ENCODE assay signal across 8 mouse cellular contexts in the genomic region with DNA sequence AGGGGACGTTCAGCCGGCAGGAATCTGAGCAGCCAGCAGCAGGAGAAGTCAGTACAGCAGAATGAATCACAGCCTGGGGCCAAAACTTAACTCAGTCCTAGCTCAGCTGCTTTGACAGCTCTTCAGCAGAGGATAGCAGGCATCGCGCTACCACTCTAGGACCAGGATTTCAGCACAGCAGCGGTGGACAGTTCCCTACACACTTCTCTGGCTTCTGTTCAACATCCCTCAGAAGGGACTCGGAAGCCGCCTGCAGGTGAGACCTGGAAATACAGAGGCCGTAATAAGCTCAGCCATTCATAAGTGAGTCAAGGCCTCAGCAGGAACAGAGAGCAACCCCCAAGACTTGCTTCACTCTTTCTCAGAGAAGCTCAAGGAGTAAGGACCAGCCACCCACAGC.
DNase-seq lines count a peak whose midpoint lies in the region; ATAC-seq and TF ChIP-seq lines count a peak whose summit lies in the region.

No protein-coding gene starts in this region.

- no peak overlapping the region for H3K27ac ChIP-seq in ES-Bruce4 (ENCODE audit: insufficient read depth, low read length)
- H3K27ac ChIP-seq in heart, embryonic 10.5 days, result no peak overlapping the region

- no peak for ATAC-seq in megakaryocyte, adult 5-6 weeks (ENCODE audit: poor library complexity, severe bottlenecking)

- no peak for TF ChIP-seq EP300 in ES-Bruce4 (IDR thresholded peaks at IDR 0.05; ENCODE audit: insufficient read depth, low read depth, low read length)

- 5% methylated on average over 8 of the region's 8 CpGs for WGBS in heart, embryonic 10.5 days

- no peaks in the 10 kb centered on the region for H3K27me3 ChIP-seq in ES-Bruce4 (ENCODE audit: control insufficient read depth, insufficient read depth, low read length, poor library complexity, severe bottlenecking)
- H3K27me3 ChIP-seq in heart, embryonic 10.5 days (ENCODE audit: insufficient read depth, poor library complexity, severe bottlenecking), result no peaks in the 10 kb centered on the region

- H3K9ac ChIP-seq in ES-Bruce4 (ENCODE audit: low read depth, poor library complexity, severe bottlenecking), result no peak overlapping the region

- no peak overlapping the region for H3K4me3 ChIP-seq in ES-Bruce4 (ENCODE audit: low read depth, low read length)
- H3K4me3 ChIP-seq in heart, embryonic 10.5 days, result no peak overlapping the region

- no peak for TF ChIP-seq POLR2A in ES-Bruce4 (IDR thresholded peaks at IDR 0.05; ENCODE audit: insufficient read depth, low read length)

- no peaks in the 10 kb centered on the region for H3K36me3 ChIP-seq in ES-Bruce4 (ENCODE audit: control insufficient read depth, insufficient read depth, low read length, poor library complexity, severe bottlenecking)
- no peaks in the 10 kb centered on the region for H3K36me3 ChIP-seq in heart, embryonic 10.5 days

- DNase-seq in adrenal gland, adult 18-20 months (ENCODE audit: low spot score in 2 of 2), result peak; percentile 66 to 70
- peak; percentile 90 for DNase-seq in embryo, embryonic 11 days
- peak; percentile 91 for DNase-seq in heart, embryonic 10.5 days (ENCODE audit: low spot score)
- DNase-seq in layer of hippocampus, adult 8-10 months (ENCODE audit: low spot score in 2 of 2), result peak; percentile 14 to 57
- DNase-seq in lung, postnatal 4 days, result peak; percentile 71 to 84
- DNase-seq in skeletal muscle tissue, adult 2 months (ENCODE audit: low read depth, low spot score), result peak; percentile 49

- H3K4me1 ChIP-seq in ES-Bruce4 (ENCODE audit: control insufficient read depth, insufficient read depth, low read length), result no peaks in the 10 kb centered on the region
- no peaks in the 10 kb centered on the region for H3K4me1 ChIP-seq in heart, embryonic 10.5 days

- TF ChIP-seq CTCF in ES-Bruce4 (IDR thresholded peaks at IDR 0.05; ENCODE audit: low read depth, low read length), result peak; percentile 74

- no peaks in the 10 kb centered on the region for H3K9me3 ChIP-seq in ES-Bruce4 (replicated peaks; ENCODE audit: control insufficient read depth, insufficient read depth, low read length, poor library complexity, severe bottlenecking)
- H3K9me3 ChIP-seq in heart, embryonic 10.5 days, result no peaks in the 10 kb centered on the region

Comparison
In these comparisons a context has a peak if more than half of its experiments do, and no peak if none do; other contexts are left out.
1. DNase-seq: peak in every context shown above with its lines; median percentile 91 in heart, embryonic 10.5 days; 90 in embryo, embryonic 11 days; 78 in lung, postnatal 4 days; 68 in adrenal gland, adult 18-20 months; 49 in skeletal muscle tissue, adult 2 months; 36 in layer of hippocampus, adult 8-10 months.